ENCODE assay signal across 10 mouse cellular contexts in genomic region chr8:114821543-114821942, GRCm38 (mm10).
DNase-seq lines count a peak whose midpoint lies in the region; ATAC-seq and TF ChIP-seq lines count a peak whose summit lies in the region.
"Had no signal": no experiment of that assay in that cellular context is flagged by ENCODE, and none has a peak within 500 bp of the region (broad histone marks: within the 10 kb centered on the region; RNA-seq: fewer than 3 reads in every experiment).

No protein-coding gene starts in this region.

- H3K4me3 ChIP-seq in kidney, postnatal 0 days (replicated peaks; ENCODE audit: low read depth, low read length): no peak overlapping the region
- H3K4me3 ChIP-seq in forebrain, embryonic 12.5 days (replicated peaks): no peak overlapping the region

- H3K27ac ChIP-seq in kidney, postnatal 0 days: no peak overlapping the region
- H3K27ac ChIP-seq in forebrain, embryonic 12.5 days: no peak overlapping the region

- 26% methylated on average over 8 of the region's 8 CpGs for WGBS in kidney, postnatal 0 days
- WGBS in forebrain, embryonic 12.5 days: 85% methylated on average over 8 of the region's 8 CpGs

- peak; percentile 56 for DNase-seq in fibroblast of lung, adult 2 months (ENCODE audit: low read depth)
- DNase-seq in gastrocnemius, postnatal 36 days: peak; percentile 54 to 68
- DNase-seq in kidney, postnatal 0 days (ENCODE audit: low spot score): peak; percentile 73
- DNase-seq in ovary, postnatal 10 days (ENCODE audit: low spot score): peak; percentile 12
- no peak for DNase-seq in Muller cell, postnatal 12 days (ENCODE audit: inconsistent ontology term)
- DNase-seq: embryo, embryonic 11 days had no signal

- intact Hi-C loops in gastrocnemius, postnatal 36 days (cut with DNase I): no loop called here

- H3K4me1 ChIP-seq in kidney, postnatal 0 days (replicated peaks; ENCODE audit: insufficient read depth, low read length): 0 out of 2 replicates have a peak, but pooled peaks cover 3% of the 10 kb centered on the region
- H3K4me1 ChIP-seq in forebrain, embryonic 12.5 days: peaks cover 11% of the 10 kb centered on the region

- H3K9me3 ChIP-seq in kidney, postnatal 0 days (replicated peaks; ENCODE audit: low read length): no peaks in the 10 kb centered on the region
- H3K9me3 ChIP-seq in forebrain, embryonic 12.5 days: no peaks in the 10 kb centered on the region

- no peaks in the 10 kb centered on the region for H3K36me3 ChIP-seq in kidney, postnatal 0 days (ENCODE audit: insufficient read depth, low read length)
- no peaks in the 10 kb centered on the region for H3K36me3 ChIP-seq in forebrain, embryonic 12.5 days (replicated peaks)

- H3K4me2 ChIP-seq in kidney, postnatal 0 days (ENCODE audit: low read length): peak overlapping the region; percentile 15; the same call in 1 of the 2 replicates
- no peak overlapping the region for H3K4me2 ChIP-seq in forebrain, embryonic 12.5 days
- H3K4me2 ChIP-seq: liver, embryonic 11.5 days had no signal

- H3K9ac ChIP-seq in kidney, postnatal 0 days (ENCODE audit: low read depth, low read length): no peak overlapping the region
- H3K9ac ChIP-seq in forebrain, embryonic 12.5 days: no peak overlapping the region

- TF ChIP-seq CTCF in kidney, postnatal 0 days (IDR thresholded peaks at IDR 0.05; ENCODE audit: low read depth): no peak

- no peak for ATAC-seq in kidney, postnatal 0 days (replicated peaks; ENCODE audit: low FRiP score, low read depth)
- no peak for ATAC-seq in cerebellum, adult (ENCODE audit: insufficient number of reproducible peaks, low FRiP score, low TSS enrichment)
- no peak for ATAC-seq in frontal cortex, adult (ENCODE audit: low TSS enrichment)
- ATAC-seq in forebrain, embryonic 12.5 days (ENCODE audit: low FRiP score): no peak

- H3K27me3 ChIP-seq in kidney, postnatal 0 days (ENCODE audit: insufficient read depth, low read length): no peaks in the 10 kb centered on the region
- no peaks in the 10 kb centered on the region for H3K27me3 ChIP-seq in forebrain, embryonic 12.5 days
